Mouse (Mus musculus): ENCODE data around the gene Leng8.
"Not testable (repeated sequence)": the region's sequence is repeated elsewhere in the genome, so short reads cannot be mapped to it uniquely, and the experiment has no call there.

Leng8 gene

DNA sequence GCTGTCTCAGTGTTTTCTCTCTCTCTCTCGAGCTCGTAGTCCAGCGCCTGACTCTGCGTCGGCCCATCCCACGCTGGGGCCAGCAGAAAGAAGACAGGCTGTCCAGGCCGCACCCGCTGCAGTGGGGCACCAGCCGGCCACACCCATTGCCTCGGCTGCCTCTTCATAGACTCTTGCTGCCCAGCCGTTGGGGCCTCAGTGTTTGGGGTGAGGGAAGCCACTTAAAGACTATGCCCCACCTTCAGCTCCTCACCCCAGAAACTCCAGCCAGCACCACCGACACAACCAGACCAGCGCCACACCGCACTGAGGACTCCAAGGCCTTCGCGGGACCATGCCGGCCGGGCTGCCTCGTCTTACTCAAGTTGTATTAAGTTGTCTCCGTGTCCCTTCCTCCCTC, 10.5 kb downstream of the Leng8 start:
- no peak for DNase-seq (ENCODE audit: low read depth, low spot score)

GRCm38 (mm10) chr7:4147836-4148235, 11.0 kb downstream of the Leng8 start:
- no peak for DNase-seq (ENCODE audit: low read depth, low spot score)

DNA sequence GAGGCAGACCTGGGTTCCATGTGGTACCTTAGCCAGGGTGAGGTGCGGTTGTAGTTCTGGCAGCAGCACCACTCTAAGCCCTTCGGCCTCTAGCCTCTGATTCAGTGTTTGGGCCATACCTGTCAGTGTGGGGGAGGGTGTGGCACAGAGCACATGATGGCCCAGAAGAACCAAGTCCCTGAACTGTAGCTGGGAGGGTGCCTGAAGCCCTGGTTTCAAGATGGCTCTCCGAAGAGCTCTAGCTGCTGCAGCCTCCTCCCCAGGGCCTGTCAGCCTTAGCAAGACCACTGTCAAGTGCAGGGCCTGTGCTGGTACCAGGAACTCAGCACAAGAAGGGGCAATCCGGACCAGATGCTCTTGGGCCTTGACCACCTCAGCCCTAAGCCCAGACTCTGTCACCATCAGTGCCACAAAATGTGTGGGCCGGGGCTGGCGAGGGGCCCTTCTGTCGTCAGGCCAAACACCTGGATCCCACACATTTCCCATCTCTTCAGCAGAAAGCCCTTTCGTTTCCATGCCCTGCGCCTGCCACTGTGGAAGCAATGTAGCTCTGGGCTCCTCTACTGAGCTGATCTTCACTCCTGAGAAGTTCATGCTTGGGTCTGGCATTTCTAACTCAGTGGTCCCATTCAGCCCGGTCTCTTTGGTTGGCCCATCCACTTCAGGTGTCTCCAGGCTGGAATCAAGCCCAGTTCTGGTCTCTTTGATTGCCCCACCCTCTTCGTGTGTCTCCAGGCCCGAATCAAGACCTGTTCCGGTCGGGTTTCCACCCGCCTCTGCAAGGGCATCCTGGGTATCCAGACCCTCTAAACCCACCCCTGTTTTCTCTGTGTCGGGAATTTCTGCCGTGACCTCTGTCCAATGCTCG, 11.7 kb downstream of the Leng8 start:
- no peak for DNase-seq (ENCODE audit: low read depth, low spot score)

- DNase-seq (ENCODE audit: low read depth, low spot score) = peak; percentile 47
Measured at GRCm38 (mm10) chr7:4149209-4150054, 12.6 kb downstream of the Leng8 start.

DNA sequence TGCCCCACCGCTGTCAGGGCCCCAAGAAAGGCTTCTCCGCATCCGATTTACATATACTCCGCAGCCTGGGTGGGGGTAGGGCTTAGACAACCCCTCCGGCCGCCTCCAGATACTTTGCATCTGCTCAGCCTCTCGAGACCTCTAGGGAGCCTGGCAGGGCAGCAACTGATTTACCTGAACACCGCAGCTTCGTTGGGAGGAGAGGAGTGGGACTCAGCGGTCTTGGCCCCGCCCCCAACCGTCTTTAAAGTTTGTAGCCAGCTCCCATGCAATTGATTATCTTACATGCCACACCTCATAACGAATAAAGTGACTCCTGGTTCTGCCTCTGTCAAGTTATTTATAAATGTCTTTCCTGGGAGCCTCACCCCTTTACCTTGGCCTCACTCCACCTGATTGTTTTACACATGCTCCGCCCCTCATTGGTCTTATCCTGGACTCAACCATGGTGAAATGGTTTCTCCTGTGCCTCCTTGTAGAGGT, 13.3 kb downstream of the Leng8 start, which contains the start of gene Leng9:
Leng9 (minus strand) TSS at position 316 of the 483 bp plus-strand sequence.
- DNase-seq (ENCODE audit: low read depth, low spot score) = no peak

DNA sequence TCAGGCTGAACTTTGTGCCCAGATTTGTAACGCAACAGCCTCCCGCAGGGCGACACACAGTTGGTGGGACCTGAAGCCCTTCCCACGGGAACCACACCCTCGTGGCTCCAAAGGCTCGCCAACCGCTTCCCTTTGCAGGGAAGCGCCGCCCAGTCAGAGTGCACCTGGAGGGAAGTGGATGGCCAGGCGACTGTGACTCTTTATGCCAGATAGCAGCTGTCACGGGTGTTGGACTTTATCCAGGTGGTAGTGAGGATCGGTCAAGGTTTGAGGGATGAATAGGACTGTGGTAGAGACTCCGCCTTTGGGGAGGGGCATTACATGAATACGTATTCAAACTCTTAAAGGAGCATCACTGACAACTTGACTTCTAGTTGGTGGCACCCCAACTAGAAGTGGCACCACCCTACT, 14.0 kb downstream of the Leng8 start:
- no peak for DNase-seq (ENCODE audit: low read depth, low spot score)

- no peak for DNase-seq (ENCODE audit: low read depth, low spot score)
Measured at GRCm38 (mm10) chr7:4151241-4151640, 14.4 kb downstream of the Leng8 start.

GRCm38 (mm10) chr7:4154356-4154755, 17.5 kb downstream of the Leng8 start:
- no peak for DNase-seq (ENCODE audit: low read depth, low spot score)

GRCm38 (mm10) chr7:4154976-4155375, 18.1 kb downstream of the Leng8 start:
- DNase-seq (ENCODE audit: low read depth, low spot score) = no peak

GRCm38 (mm10) chr7:4161596-4161995, 24.8 kb downstream of the Leng8 start:
- not testable (repeated sequence) for DNase-seq (ENCODE audit: low read depth, low spot score)

DNA sequence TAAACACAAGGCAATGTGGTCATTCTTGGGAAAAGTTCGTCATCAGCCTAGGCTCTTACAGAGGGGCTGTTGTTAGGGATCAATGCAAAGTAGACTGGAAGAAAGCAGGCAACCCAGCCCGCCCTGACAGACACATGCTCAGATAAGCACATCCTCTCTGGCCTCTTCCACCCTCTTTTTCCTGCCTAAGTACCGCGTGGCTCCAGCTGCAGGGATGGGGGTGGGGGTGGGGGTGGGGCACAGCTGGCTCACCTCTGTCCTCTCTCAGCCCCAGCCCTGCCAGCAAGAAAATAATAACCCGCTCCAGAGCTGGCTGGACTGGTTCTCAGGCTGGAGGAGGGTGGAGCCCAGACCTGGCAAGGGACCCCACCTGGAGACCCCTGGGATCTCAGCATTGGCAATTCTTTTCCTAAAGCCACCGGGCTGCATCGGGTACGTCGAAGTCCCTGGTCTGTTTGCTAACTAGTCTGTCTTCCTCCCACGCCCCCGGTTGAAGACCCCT, 26.8 kb downstream of the Leng8 start:
- no peak for DNase-seq (ENCODE audit: low read depth, low spot score)

DNA sequence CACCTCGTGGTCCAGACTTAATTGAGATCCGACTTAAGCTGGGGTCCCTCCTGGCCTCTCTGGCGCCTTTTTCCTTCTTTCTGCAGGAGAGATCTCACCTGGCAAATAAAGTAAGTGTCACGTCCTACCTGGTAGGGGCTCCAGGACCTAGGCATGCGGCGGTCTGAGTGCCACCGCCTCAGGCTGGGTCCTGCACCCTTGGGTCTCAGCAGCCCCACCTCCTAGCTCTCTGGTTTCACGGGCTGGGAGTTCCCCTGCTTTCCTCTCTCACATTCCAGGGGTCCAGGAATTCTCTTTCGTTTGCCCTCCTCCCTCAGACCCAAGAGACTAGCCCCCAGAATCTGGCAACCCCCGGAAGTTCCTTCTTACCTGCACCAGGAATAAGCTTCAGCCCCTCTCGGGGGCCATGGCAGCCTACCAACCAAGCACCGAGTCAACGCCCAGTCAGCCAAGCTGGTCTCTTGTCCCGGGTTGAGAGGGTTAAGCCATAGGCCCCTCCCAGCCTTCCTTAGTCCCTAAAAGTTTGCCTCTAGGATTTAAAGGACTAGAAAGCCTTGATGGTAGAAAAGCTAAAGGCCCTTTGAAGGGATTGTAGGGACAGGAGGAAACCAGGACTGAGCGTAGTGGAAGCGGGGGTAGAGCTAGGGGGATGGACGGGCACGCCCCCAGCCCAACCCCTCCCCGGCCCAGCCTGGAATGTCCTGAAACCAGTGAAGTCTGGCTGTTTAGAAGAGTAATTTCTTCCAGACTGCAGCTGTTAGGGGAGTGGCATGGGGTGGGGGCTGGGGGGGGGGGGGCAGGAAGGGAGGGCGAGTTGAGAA, 27.5 kb downstream of the Leng8 start, which contains the start of gene Cdc42ep5:
Cdc42ep5 (minus strand) TSS at position 771 of the 821 bp plus-strand sequence.
- peak; percentile 62 for DNase-seq (ENCODE audit: low read depth, low spot score)

DNA sequence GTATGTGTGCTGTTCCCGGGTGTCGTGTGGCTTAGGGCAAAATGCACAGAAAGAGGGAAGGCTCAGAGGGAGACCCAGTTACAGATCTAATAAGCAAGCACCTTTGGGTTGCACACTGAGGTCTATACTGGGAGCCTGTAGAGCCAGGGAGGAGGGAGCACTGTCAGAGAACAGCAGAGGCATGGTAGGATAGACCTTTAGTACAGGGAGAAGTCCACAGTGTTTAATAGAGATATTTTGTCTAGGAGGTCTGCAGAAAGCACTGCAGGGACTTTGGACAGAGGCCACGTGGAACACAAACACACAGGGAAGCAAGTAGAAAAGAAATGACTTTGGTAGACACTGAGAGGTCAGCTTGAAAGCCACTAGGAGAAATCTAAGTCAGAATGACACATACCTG, 28.4 kb downstream of the Leng8 start:
- DNase-seq (ENCODE audit: low read depth, low spot score) = no peak

DNA sequence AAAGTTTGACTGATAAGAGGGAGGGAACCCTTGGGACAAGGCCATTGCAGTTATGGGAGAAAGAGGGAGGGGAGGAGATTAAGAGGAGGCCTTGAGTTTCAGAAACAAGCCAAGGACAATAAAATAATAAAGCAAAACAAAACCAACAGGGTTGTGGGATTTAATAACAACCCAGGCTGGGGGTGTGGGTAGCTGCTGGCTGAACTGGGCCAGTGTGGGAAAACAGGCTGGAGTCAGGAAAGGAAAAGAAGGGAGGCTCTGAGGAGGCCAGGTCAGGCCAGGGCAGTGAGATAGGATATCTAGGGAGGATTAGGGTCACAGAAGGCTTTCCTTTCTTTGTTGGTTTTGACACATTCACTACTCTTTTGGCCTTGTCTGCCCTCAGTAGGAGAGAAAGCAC, 30.3 kb downstream of the Leng8 start:
- no peak for DNase-seq (ENCODE audit: low read depth, low spot score)

DNA sequence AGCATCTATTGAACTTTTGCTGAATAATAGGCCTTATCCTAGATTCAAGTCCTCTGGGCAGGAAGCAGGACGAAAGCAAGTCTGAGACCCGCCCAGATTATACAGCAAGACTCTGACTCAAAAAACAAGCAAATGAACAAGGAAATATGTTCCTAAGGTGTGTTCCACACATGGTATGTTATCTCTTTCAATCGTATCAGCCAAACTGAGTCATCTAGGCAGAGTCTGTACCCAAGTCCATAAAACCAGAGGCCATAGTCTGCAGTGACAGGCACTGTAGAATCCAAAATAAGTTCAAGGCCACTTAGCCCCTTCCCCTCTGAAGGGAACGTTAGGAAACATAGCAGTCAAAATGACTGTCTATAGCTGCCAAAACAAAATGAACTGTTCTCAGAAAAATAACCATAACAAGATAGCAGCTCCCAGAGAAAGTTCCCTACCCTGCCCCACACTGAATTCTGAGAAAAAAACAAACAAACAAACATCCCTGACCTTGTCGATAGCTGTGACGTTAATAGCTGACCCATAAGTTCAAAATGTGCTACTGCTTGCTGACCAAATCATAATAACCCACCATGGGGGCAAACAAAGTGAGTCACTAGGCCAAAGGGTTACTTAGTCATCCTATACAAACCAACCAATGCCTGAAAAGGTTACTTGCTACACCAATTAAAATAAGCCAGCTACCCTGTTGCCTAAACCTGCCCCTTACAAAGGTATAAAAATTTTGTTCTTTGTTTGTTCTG, 33.5 kb downstream of the Leng8 start:
- DNase-seq (ENCODE audit: low read depth, low spot score) = no peak

DNA sequence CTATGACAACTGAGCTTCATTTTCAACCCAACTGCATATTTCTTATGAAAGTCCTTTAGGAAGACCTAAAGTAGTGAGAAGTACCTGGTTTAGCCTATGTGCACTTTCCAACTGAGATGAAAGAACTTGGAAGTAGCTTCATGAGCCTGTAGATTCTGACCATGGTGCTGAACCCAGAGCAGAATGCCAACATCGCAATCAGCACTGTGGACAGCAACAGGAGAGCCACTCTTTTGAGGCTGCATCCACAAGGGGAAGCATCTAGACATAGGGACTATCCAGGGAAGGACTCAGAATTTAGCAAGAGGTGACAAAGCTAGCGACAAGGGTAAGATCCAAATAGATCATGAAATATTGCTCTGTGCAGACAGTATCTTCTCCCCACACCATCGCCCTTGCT, 41.6 kb downstream of the Leng8 start:
- no peak for DNase-seq (ENCODE audit: low read depth, low spot score)

Data from embryo, embryonic 11.5 days (tissue).